Mouse (Mus musculus): ENCODE data around the gene Sf3b4. TPM values are rescaled to one million over a fixed set of nuclear protein-coding genes. Genes with fewer than 3 reads are reported as not detected.

The Sf3b4 gene
- 79.0 and 100 TPM in 2 replicates for polyA plus RNA-seq (2012; rRNA removed; ENCODE audit: low replicate concordance)

GRCm38 (mm10) chr3:96172197-96173178, at the start of gene Sf3b4:
Gene Sf3b4 (plus strand): TSS chr3:96172332.

DNA sequence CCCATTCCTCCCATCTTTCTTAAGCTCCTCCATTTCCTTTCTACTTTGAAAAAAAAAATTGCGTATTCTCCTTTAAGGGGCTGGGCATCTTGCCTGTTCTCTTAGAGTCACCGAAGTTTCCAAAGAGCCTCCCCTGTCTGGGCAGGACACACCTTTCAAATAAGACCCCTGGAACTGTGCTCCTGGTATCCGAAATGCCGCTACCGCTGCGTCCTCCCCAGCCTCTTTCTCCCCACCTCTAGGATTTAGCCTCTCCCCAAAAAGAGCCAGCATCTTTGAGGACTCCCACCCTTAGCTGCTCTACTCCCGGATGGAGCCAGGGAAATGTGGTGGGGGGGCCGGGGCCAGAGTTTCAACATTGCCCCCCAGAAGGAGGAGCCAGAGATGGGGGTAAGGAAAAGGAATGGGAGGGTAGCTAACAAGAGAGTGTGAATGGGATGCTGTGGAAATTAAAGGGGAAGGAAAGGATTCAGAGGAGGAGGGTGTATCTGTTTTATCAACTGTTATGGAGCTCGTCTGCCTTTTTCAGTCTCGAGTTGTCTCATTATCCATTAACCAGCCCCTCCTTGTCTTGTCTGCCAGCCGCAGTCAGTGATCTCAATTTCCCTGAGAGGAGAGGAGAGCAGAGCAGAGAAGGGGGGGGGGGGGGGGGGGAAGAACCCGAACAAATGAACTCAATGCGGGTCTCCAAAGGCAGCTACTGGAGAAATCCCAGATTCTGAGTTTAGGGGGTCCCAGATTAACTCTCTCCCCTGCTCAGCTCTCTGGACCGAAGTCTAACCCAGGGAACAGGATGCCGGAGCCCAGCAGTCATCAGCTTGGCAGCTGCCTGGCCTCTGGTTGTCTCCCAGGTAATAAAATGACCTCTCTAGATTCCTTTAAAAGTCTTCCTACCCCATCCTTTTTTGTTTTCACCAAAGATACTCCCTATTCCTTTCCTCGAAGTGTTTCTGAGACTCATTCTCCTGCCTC, 10.0 kb upstream of the Sf3b4 start, which contains the start of gene Mtmr11:
Mtmr11 (plus strand) TSS at position 136 of the 972 bp plus-strand sequence.

GRCm38 (mm10) chr3:96180727-96181477, 8.8 kb downstream of the Sf3b4 start, which contains the start of gene Sv2a:
Gene Sv2a (plus strand): TSS chr3:96181151.

DNA sequence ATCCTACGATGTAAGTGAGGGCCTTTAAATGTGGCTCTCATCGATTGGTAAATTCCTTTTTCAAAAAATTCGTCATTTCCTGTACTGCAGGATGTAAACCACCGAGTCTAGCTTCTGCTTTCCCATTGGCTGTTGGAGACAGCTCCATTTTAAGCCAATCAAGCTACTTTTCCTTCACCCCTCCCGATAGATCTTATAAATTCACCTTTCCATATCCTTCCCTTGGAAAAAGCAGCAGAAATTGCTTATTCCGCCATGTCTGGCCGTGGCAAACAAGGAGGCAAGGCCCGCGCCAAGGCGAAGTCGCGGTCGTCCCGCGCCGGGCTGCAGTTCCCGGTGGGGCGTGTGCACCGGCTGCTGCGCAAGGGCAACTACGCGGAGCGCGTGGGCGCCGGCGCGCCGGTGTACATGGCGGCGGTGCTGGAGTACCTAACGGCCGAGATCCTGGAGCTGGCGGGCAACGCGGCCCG, 47.6 kb downstream of the Sf3b4 start, which contains the start of the genes Bola1 and Hist2h2ab:
Bola1 (minus strand) TSS at position 49 of the 470 bp plus-strand sequence.
Hist2h2ab (plus strand) TSS at position 205 of the 470 bp plus-strand sequence.

DNA sequence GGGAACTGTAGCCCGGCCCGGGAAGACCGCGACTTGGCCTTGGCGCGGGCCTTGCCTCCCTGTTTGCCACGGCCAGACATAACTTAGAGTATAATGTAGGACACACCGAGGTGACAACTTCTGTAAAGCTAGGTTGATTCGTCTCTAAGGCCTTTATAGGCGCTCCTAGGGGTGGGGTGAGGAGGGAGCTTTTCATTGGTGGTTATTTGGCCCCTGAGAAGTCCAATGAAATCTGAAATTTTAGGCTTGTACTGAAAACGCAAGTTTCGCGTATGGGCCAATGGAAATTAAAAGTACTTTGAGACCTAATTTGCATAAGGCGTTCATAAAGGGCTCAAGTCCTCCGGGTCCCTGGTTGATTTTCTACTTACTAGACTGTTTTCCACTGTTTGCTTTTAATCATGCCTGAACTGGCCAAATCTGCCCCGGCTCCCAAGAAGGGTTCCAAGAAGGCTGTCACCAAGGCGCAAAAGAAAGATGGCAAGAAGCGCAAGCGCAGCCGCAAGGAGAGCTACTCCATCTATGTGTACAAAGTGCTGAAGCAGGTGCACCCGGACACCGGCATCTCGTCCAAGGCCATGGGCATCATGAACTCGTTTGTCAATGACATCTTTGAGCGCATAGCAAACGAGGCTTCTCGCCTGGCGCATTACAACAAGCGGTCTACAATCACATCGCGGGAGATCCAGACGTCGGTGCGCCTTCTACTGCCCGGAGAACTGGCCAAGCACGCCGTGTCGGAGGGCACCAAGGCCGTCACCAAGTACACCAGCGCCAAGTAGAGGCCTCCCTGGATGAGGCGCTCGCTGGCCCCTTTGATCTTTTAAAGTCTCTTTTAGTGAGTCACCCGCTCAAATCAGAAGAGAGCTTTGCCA, 48.9 kb downstream of the Sf3b4 start, which contains the start of the genes Hist2h2ac and Hist2h2be:
Hist2h2ac (minus strand) TSS at position 116 of the 875 bp plus-strand sequence.
Hist2h2be (plus strand) TSS at position 355 of the 875 bp plus-strand sequence.

Other genes with a start within 250 kb of the Sf3b4 start
- gene Anp32e, start 243.1 kb upstream of the Sf3b4 start, polyA plus RNA-seq (2012; rRNA removed; ENCODE audit: low replicate concordance) = 3.7 and 8.3 TPM in 2 replicates
- 21.7 and 26.9 TPM in 2 replicates for gene Plekho1, start 176.3 kb upstream of the Sf3b4 start, polyA plus RNA-seq (2012; rRNA removed; ENCODE audit: low replicate concordance)
- 3.6 and 4.1 TPM in 2 replicates for gene Vps45, start 113.9 kb upstream of the Sf3b4 start, polyA plus RNA-seq (2012; rRNA removed; ENCODE audit: low replicate concordance)
- 7.5 and 20.3 TPM in 2 replicates for gene Otud7b, start 67.8 kb upstream of the Sf3b4 start, polyA plus RNA-seq (2012; rRNA removed; ENCODE audit: low replicate concordance)
- gene Mtmr11, start 10.3 kb upstream of the Sf3b4 start, polyA plus RNA-seq (2012; rRNA removed; ENCODE audit: low replicate concordance) = 2.7 and 32.2 TPM in 2 replicates
- 0.68 and 1.5 TPM in 2 replicates for gene Sv2a, start 8.8 kb downstream of the Sf3b4 start, polyA plus RNA-seq (2012; rRNA removed; ENCODE audit: low replicate concordance)
- gene Bola1, start 47.4 kb downstream of the Sf3b4 start, polyA plus RNA-seq (2012; rRNA removed; ENCODE audit: low replicate concordance) = 60.0 and 61.3 TPM in 2 replicates
- 3.2 and 7.6 TPM in 2 replicates for gene Hist2h2ab, start 47.5 kb downstream of the Sf3b4 start, polyA plus RNA-seq (2012; rRNA removed; ENCODE audit: low replicate concordance)
- 10.9 and 30.0 TPM in 2 replicates for gene Hist2h2ac, start 48.5 kb downstream of the Sf3b4 start, polyA plus RNA-seq (2012; rRNA removed; ENCODE audit: low replicate concordance)
- 0.78 and 2.3 TPM in 2 replicates for gene Hist2h2be, start 48.8 kb downstream of the Sf3b4 start, polyA plus RNA-seq (2012; rRNA removed; ENCODE audit: low replicate concordance)
- 85.3 and 136 TPM in 2 replicates for gene Hist2h3c2, start 66.8 kb downstream of the Sf3b4 start, polyA plus RNA-seq (2012; rRNA removed; ENCODE audit: low replicate concordance)
- 228 and 312 TPM in 2 replicates for gene Hist2h2aa2, start 67.9 kb downstream of the Sf3b4 start, polyA plus RNA-seq (2012; rRNA removed; ENCODE audit: low replicate concordance)
- 143 and 423 TPM in 2 replicates for gene Hist2h2aa1, start 73.2 kb downstream of the Sf3b4 start, polyA plus RNA-seq (2012; rRNA removed; ENCODE audit: low replicate concordance)
- gene Hist2h3c1, start 74.4 kb downstream of the Sf3b4 start, polyA plus RNA-seq (2012; rRNA removed; ENCODE audit: low replicate concordance) = not detected in 2 replicates
- gene Hist2h4, start 91.0 kb downstream of the Sf3b4 start, polyA plus RNA-seq (2012; rRNA removed; ENCODE audit: low replicate concordance) = 4.0 and 4.7 TPM in 2 replicates
- 67.4 and 121 TPM in 2 replicates for gene Hist2h3b, start 96.3 kb downstream of the Sf3b4 start, polyA plus RNA-seq (2012; rRNA removed; ENCODE audit: low replicate concordance)
- 3.7 and 9.2 TPM in 2 replicates for gene Hist2h2bb, start 97.4 kb downstream of the Sf3b4 start, polyA plus RNA-seq (2012; rRNA removed; ENCODE audit: low replicate concordance)
- gene Fcgr1, start 121.6 kb downstream of the Sf3b4 start, polyA plus RNA-seq (2012; rRNA removed; ENCODE audit: low replicate concordance) = 0.86 and 1.4 TPM in 2 replicates

Data from duodenum, adult 2 months (tissue).